Mouse (Mus musculus) lung, postnatal 0 days (tissue): ENCODE results near the gene Phf21a.

ENCODE experiments used
- CTCF ChIP-seq: IDR thresholded peaks from 2 replicates; pipeline ENCODE4 v1.5.1; 2016; ENCODE audit warnings: antibody characterized with exemption, mild to moderate bottlenecking
- EP300 ChIP-seq: IDR thresholded peaks from 2 replicates; pipeline ENCODE4 v1.6.1; 2016; ENCODE audit warnings: antibody characterized with exemption, mild to moderate bottlenecking, control low read depth

DNA sequence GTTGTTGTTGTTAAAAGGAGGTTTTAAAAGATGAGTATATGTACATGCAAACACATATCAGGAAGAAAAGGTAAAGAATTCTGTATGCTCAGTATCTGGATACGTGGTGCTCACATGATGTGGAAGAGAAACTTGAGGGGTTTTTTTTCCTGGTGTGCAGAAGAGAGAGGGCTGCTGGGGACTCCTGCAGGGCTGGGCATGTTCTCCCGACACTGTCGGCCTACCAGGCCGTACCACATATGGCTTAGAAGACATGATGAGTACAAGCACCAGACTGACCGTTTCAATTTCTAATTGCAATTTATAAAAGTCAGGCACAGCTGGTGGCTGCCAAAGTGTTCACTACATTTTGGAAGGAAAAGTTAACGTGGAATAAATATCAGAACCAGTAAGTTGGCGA lies 232.8 kb downstream of the Phf21a start:
- TF ChIP-seq CTCF, result no peak
- no peak for TF ChIP-seq EP300
